Mouse (Mus musculus) forebrain, embryonic 14.5 days (tissue): ENCODE data around the gene Gm39566. TPM values are rescaled to one million over a fixed set of nuclear protein-coding genes. Genes with fewer than 3 reads are reported as not detected.
"Not testable (repeated sequence)": the region's sequence is repeated elsewhere in the genome, so short reads cannot be mapped to it uniquely, and the experiment has no call there.

Source experiments
- ATAC-seq: fragments of 200-750 bp; cut with Nextera tagmentation; 2 replicates; pipeline ENCODE4 v1.8.0; 2017; ENCODE audit warnings: mild to moderate bottlenecking, moderate library complexity
- DNase-seq: peaks from one replicate; pipeline ENCODE4 v3.0.0-alpha.2; 2015; ENCODE audit warnings: low spot score
- H3K27ac ChIP-seq: fragments of 300-500 bp; sonication (generic); 2 replicates; pipeline ENCODE4 v1.5.1; 2014; ENCODE audit warnings: low read depth, mild to moderate bottlenecking, control low read depth, low read length, moderate library complexity
- H3K27me3 ChIP-seq: fragments of 300-500 bp; sonication (generic); replicated peaks from 2 replicates; pipeline ENCODE4 v1.6.1; 2014; ENCODE audit warnings: low read length, control low read depth, mixed read lengths; ENCODE audit not compliant: control insufficient read depth, insufficient read depth
- H3K36me3 ChIP-seq: fragments of 300-500 bp; sonication (generic); 2 replicates; pipeline ENCODE4 v1.6.1; 2014; ENCODE audit warnings: low read length, control low read depth; ENCODE audit not compliant: control insufficient read depth, insufficient read depth
- H3K4me1 ChIP-seq: fragments of 300-500 bp; sonication (generic); 2 replicates; pipeline ENCODE4 v1.6.1; 2014; ENCODE audit warnings: antibody characterized with exemption, low read length, control low read depth; ENCODE audit not compliant: control insufficient read depth, insufficient read depth
- H3K4me2 ChIP-seq: fragments of 300-500 bp; sonication (generic); 2 replicates; pipeline ENCODE4 v1.6.1; 2014; ENCODE audit warnings: mild to moderate bottlenecking, control low read depth, low read length
- H3K4me3 ChIP-seq: fragments of 300-500 bp; sonication (generic); 2 replicates; pipeline ENCODE4 v1.5.1; 2014; ENCODE audit warnings: low read depth, low read length, control low read depth
- H3K9ac ChIP-seq: fragments of 300-500 bp; sonication (generic); 2 replicates; pipeline ENCODE4 v1.6.1; 2014; ENCODE audit warnings: mild to moderate bottlenecking, low read length, control low read depth, moderate library complexity
- H3K9me3 ChIP-seq: fragments of 300-500 bp; sonication (generic); replicated peaks from 2 replicates; pipeline ENCODE4 v1.6.1; 2016; ENCODE audit warnings: low read length, control low read depth, mixed read lengths; ENCODE audit not compliant: control insufficient read depth
- WGBS: fragments of 180-500 bp; shearing (Covaris S2); extraction: QIAGEN DNeasy Blood & Tissue Kit; methylation state at CpG from one replicate; pipeline ENCODE4 v1.1.7; 2014; 5-methylcytosine and 5-hydroxymethylcytosine counted together
- polyA plus RNA-seq: library from polyadenylated mRNA; unstranded; fragments of >200 nt; fragmentation: Nextera tagmentation; extraction: Ambion mirVana; gene quantifications from 2 replicates; pipeline ENCODE4 v1.2.1, GENCODE M21; 2014

Gm39566 gene
- polyA plus RNA-seq = not detected in 2 replicates

GRCm38 (mm10) chr11:69815155-69815554, at the start of gene Gm39566:
Gene Gm39566 (minus strand): TSS chr11:69815298.
- Histone ChIP-seq H3K27me3 (no peaks in the 10 kb centered on the region), H3K4me1 (no peaks in the 10 kb centered on the region), H3K4me3 (no peak within 1 kb of the TSS), H3K9me3 (no peaks in the 10 kb centered on the region), H3K4me2 (no peak within 1 kb of the TSS), H3K36me3 (no peaks in the 10 kb centered on the region), H3K27ac (no peak within 1 kb of the TSS), H3K9ac (no peak within 1 kb of the TSS)
- WGBS = 63% methylated on average over 10 of the region's 10 CpGs
- DNase-seq (no peak), ATAC-seq (no peak)

- Histone ChIP-seq H3K4me2 (no peak overlapping the region), H3K36me3 (no peaks in the 10 kb centered on the region), H3K27me3 (no peaks in the 10 kb centered on the region), H3K4me3 (no peak overlapping the region), H3K4me1 (no peaks in the 10 kb centered on the region), H3K9me3 (no peaks in the 10 kb centered on the region), H3K27ac (no peak overlapping the region), H3K9ac (no peak overlapping the region)
- ATAC-seq (no peak), DNase-seq (no peak)
- 47% methylated on average over 8 of the region's 8 CpGs for WGBS
Observed at GRCm38 (mm10) chr11:69864138-69864860, 49.2 kb upstream of the Gm39566 start.

- WGBS = 87% methylated on average over 3 of the region's 3 CpGs
- not testable (repeated sequence) for H3K4me1 ChIP-seq, H3K9me3 ChIP-seq, H3K4me2 ChIP-seq, H3K27ac ChIP-seq, H3K9ac ChIP-seq, H3K36me3 ChIP-seq, H3K27me3 ChIP-seq, ATAC-seq, DNase-seq, H3K4me3 ChIP-seq
Observed at GRCm38 (mm10) chr11:69863729-69864128, 48.6 kb upstream of the Gm39566 start.

DNA sequence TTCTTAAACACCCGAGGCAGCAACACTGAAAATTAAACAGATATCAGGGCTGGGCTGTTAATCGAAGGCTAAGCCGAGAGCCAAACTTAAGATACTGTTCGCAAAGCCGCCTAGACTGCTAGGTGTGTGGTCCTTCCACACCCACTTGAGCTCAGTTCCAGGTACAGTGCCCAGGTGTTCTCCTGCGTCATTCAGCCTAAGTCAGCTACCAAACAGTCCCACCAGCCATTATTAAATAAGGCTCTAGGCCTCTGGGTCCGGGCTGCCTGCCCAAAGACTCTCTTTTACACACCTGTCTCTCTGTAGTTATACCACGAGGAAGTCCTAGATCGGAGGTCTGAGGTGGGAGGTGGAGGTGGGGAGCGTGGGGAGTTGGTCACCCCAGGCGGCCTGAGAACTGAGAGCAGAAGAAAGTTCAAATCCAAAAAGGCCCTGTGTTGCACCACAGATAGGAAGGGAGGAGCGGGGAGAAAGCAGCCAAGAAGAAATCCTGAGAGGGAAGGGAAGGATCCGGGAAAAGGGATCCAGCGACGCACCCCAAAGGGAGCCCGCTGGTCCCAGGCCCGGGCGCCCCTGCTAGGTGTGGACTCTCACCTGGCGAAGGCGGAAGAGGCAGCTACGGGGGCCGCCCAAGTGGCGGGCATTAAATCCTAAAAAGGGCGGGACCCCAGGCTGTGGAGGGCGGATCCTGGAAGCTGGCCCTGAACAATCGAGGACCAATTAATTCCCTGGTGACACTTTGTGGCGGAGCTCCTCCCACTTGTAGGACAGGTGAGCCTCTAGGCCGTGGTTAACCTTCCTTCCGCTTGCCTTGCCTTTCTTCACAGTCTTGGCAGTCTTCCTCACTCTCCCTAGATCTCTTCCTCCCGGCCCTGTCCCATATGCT, 43.3 kb upstream of the Gm39566 start, which contains the start of gene Tnk1:
Tnk1 (minus strand) TSS at position 618 of the 886 bp plus-strand sequence.
- Histone ChIP-seq H3K4me2 (no peak within 1 kb of the TSS), H3K4me3 (no peak within 1 kb of the TSS), H3K4me1 (no peaks in the 10 kb centered on the region; the same call in 1 of the 2 replicates), H3K27me3 (peaks cover 9% of the 10 kb centered on the region; the same call in 1 of the 2 replicates), H3K36me3 (no peaks in the 10 kb centered on the region), H3K27ac (no peak within 1 kb of the TSS), H3K9me3 (no peaks in the 10 kb centered on the region), H3K9ac (no peak within 1 kb of the TSS)
- no peak for DNase-seq
- WGBS = 21% methylated on average over 29 of the region's 30 CpGs
- ATAC-seq = no peak

GRCm38 (mm10) chr11:69855347-69855746, 40.2 kb upstream of the Gm39566 start:
- peak; percentile 39 for DNase-seq
- 23% methylated on average over 16 of the region's 16 CpGs for WGBS
- no peak overlapping the region for H3K27ac ChIP-seq

DNA sequence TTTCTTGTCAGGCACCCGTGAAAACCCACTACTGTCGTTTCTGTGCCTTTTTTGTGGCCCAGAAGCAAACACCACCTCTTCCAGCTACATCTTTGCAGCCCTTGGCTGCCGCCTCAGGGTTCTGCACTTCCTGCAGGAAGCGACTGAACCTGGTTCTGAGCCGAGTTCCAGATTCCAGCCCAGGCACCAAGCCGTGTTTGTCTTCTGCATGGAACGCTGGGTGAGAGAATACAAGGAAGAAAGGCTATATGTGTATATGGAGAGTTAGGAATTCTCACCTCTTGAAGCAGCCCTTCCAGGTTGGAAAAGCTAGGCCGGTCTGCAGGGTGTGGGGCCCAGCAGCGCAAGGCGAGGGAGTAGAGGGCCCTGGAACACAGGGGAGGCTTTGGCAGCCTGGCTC, 39.6 kb upstream of the Gm39566 start:
- Histone ChIP-seq H3K36me3 (peaks cover 32% of the 10 kb centered on the region), H3K4me2 (no peak overlapping the region), H3K4me1 (no peaks in the 10 kb centered on the region; the same call in 1 of the 2 replicates), H3K27me3 (peaks cover 9% of the 10 kb centered on the region; the same call in 1 of the 2 replicates), H3K9me3 (no peaks in the 10 kb centered on the region), H3K9ac (no peak overlapping the region), H3K4me3 (no peak overlapping the region), H3K27ac (no peak overlapping the region)
- no peak for DNase-seq
- no peak for ATAC-seq
- WGBS = 90% methylated on average over 10 of the region's 10 CpGs

More at GRCm38 (mm10) chr11:69855347-69855746, 40.2 kb upstream of the Gm39566 start:
- H3K27me3 ChIP-seq = peaks cover 9% of the 10 kb centered on the region; the same call in 1 of the 2 replicates
- no peak overlapping the region for H3K4me3 ChIP-seq
- H3K36me3 ChIP-seq = peaks cover 26% of the 10 kb centered on the region
- H3K4me2 ChIP-seq = no peak overlapping the region
- no peak overlapping the region for H3K9ac ChIP-seq
- ATAC-seq = peak; percentile 57
- no peaks in the 10 kb centered on the region for H3K9me3 ChIP-seq
- H3K4me1 ChIP-seq = no peaks in the 10 kb centered on the region; the same call in 1 of the 2 replicates

GRCm38 (mm10) chr11:69853994-69854393, 38.9 kb upstream of the Gm39566 start:
- WGBS = 80% methylated on average over 7 of the region's 7 CpGs
- no peak overlapping the region for H3K4me3 ChIP-seq
- no peak overlapping the region for H3K27ac ChIP-seq
- ATAC-seq = no peak
- no peaks in the 10 kb centered on the region for H3K9me3 ChIP-seq
- H3K36me3 ChIP-seq = peaks cover 39% of the 10 kb centered on the region
- DNase-seq = no peak
- peaks cover 9% of the 10 kb centered on the region; the same call in 1 of the 2 replicates for H3K27me3 ChIP-seq
- no peaks in the 10 kb centered on the region; the same call in 1 of the 2 replicates for H3K4me1 ChIP-seq
- no peak overlapping the region for H3K4me2 ChIP-seq
- no peak overlapping the region for H3K9ac ChIP-seq

GRCm38 (mm10) chr11:69850754-69851153, 35.7 kb upstream of the Gm39566 start:
- Histone ChIP-seq H3K27me3 (no peaks in the 10 kb centered on the region), H3K4me2 (no peak overlapping the region), H3K9me3 (no peaks in the 10 kb centered on the region), H3K4me1 (peaks cover 11% of the 10 kb centered on the region), H3K36me3 (peaks cover 52% of the 10 kb centered on the region), H3K9ac (no peak overlapping the region), H3K27ac (no peak overlapping the region), H3K4me3 (no peak overlapping the region)
- ATAC-seq (no peak), DNase-seq (no peak)
- WGBS = 74% methylated on average over 8 of the region's 8 CpGs
